Mouse (Mus musculus) layer of hippocampus, adult 8-10 months (tissue): Measurements from ENCODE around the gene Kdelc1. TPM values are rescaled to one million over a fixed set of nuclear protein-coding genes. Genes with fewer than 3 reads are reported as not detected.

ENCODE experiments used
- DNase-seq, 2 experiments: peaks; one replicate each; pipeline ENCODE4 v3.0.0; 2022; ENCODE audit warnings: low spot score in 2 of 2
- total RNA-seq, 4 experiments: library from RNA; stranded (reverse); gene quantifications; 2 replicates each; pipeline ENCODE4 v1.2.4; 2022

Gene Kdelc1
- total RNA-seq = 10 to 100 TPM in 2 of 4 experiments, 1 to 10 TPM in 2; 9.4 to 10.6 (median 10.1) TPM

- peak; percentile 94 to 95 for DNase-seq
These were observed at the start of gene Kdelc1, which contains the start of gene Bivm for GRCm38 (mm10) chr1:44118239-44119054. Kdelc1 (minus strand) TSS chr1:44118808. Bivm (plus strand) TSS chr1:44118957.

GRCm38 (mm10) chr1:44167859-44168383 lies 49.3 kb upstream of the Kdelc1 start:
- no peak for DNase-seq

GRCm38 (mm10) chr1:44162389-44162788 lies 43.8 kb upstream of the Kdelc1 start:
- no peak for DNase-seq

- DNase-seq = no peak
These were observed 43.2 kb upstream of the Kdelc1 start for GRCm38 (mm10) chr1:44161818-44162217.

GRCm38 (mm10) chr1:44158317-44158716 lies 39.7 kb upstream of the Kdelc1 start:
- DNase-seq = no peak

- DNase-seq = no peak
These were observed 36.7 kb upstream of the Kdelc1 start for GRCm38 (mm10) chr1:44155287-44155686.

GRCm38 (mm10) chr1:44148706-44149105 lies 30.1 kb upstream of the Kdelc1 start:
- DNase-seq = no peak

GRCm38 (mm10) chr1:44147563-44148381 lies 29.2 kb upstream of the Kdelc1 start, which contains the start of gene Ercc5:
Ercc5 (plus strand) TSS chr1:44147744.
- peak; percentile 79 to 84 for DNase-seq

- DNase-seq = no peak
These were observed 24.1 kb upstream of the Kdelc1 start for GRCm38 (mm10) chr1:44142747-44143146.

GRCm38 (mm10) chr1:44140232-44140631 lies 21.6 kb upstream of the Kdelc1 start:
- no peak for DNase-seq

- DNase-seq = no peak
These were observed 11.4 kb upstream of the Kdelc1 start for GRCm38 (mm10) chr1:44129929-44130581.

GRCm38 (mm10) chr1:44125590-44125989 lies 7.0 kb upstream of the Kdelc1 start:
- DNase-seq = no peak

GRCm38 (mm10) chr1:44122256-44122655 lies 3.6 kb upstream of the Kdelc1 start:
- DNase-seq = no peak

GRCm38 (mm10) chr1:44120074-44120406 lies 1.4 kb upstream of the Kdelc1 start:
- DNase-seq = no peak

GRCm38 (mm10) chr1:44119201-44120073 lies 829 bp upstream of the Kdelc1 start:
- peak; percentile 71 to 79 for DNase-seq

- DNase-seq = no peak
These were observed 1.0 kb downstream of the Kdelc1 start for GRCm38 (mm10) chr1:44117571-44117970.

GRCm38 (mm10) chr1:44102939-44103338 lies 15.7 kb downstream of the Kdelc1 start:
- no peak for DNase-seq

- DNase-seq = peak; percentile 86 to 92
These were observed 16.3 kb downstream of the Kdelc1 start, which contains the start of gene Tex30 for GRCm38 (mm10) chr1:44102259-44102717. Tex30 (minus strand) TSS chr1:44102441.

- peak in 1 of 2 experiments; percentile 9 for DNase-seq
These were observed 17.0 kb downstream of the Kdelc1 start for GRCm38 (mm10) chr1:44101448-44102225.
